Mouse (Mus musculus) lung, embryonic 14.5 days (tissue): ENCODE results near the gene Reep3. TPM values are rescaled to one million over a fixed set of nuclear protein-coding genes. Genes with fewer than 3 reads are reported as not detected.

Experiments
- ATAC-seq: fragments of 200-750 bp; cut with Nextera tagmentation; 2 replicates; pipeline ENCODE4 v1.8.0; 2017; ENCODE audit warnings: mild to moderate bottlenecking, moderate TSS enrichment, moderate library complexity; ENCODE audit not compliant: insufficient read depth
- DNase-seq: peaks from one replicate; pipeline ENCODE4 v3.0.0-alpha.2; 2015
- H3K27ac ChIP-seq: fragments of 300-500 bp; sonication (generic); 2 replicates; pipeline ENCODE4 v1.5.1; 2014; ENCODE audit warnings: low read depth, mild to moderate bottlenecking, moderate library complexity
- H3K27me3 ChIP-seq: fragments of 300-500 bp; sonication (generic); 2 replicates; pipeline ENCODE4 v1.6.1; 2014; ENCODE audit warnings: low read length, control low read depth; ENCODE audit not compliant: insufficient read depth
- H3K36me3 ChIP-seq: fragments of 300-500 bp; sonication (generic); 2 replicates; pipeline ENCODE4 v1.6.1; 2014; ENCODE audit warnings: control low read depth; ENCODE audit not compliant: insufficient read depth
- H3K4me1 ChIP-seq: fragments of 300-500 bp; sonication (generic); 2 replicates; pipeline ENCODE4 v1.6.1; 2014; ENCODE audit warnings: antibody characterized with exemption, control low read depth; ENCODE audit not compliant: insufficient read depth
- H3K4me2 ChIP-seq: fragments of 300-500 bp; sonication (generic); 2 replicates; pipeline ENCODE4 v1.6.1; 2014; ENCODE audit warnings: mild to moderate bottlenecking
- H3K4me3 ChIP-seq: fragments of 300-500 bp; sonication (generic); 2 replicates; pipeline ENCODE4 v1.5.1; 2014; ENCODE audit warnings: low read depth, low read length
- H3K9ac ChIP-seq: fragments of 300-500 bp; sonication (generic); 2 replicates; pipeline ENCODE4 v1.6.1; 2014
- H3K9me3 ChIP-seq: fragments of 300-500 bp; sonication (generic); 2 replicates; pipeline ENCODE4 v1.6.1; 2016; ENCODE audit warnings: low read depth, low read length, control low read depth
- CTCF ChIP-seq: IDR thresholded peaks from 2 replicates; pipeline ENCODE4 v1.5.1; 2016; ENCODE audit warnings: antibody characterized with exemption, low read depth
- WGBS: fragments of 180-500 bp; shearing (Covaris S2); extraction: QIAGEN DNeasy Blood & Tissue Kit; methylation state at CpG from one replicate; pipeline ENCODE4 v1.1.7; 2014; 5-methylcytosine and 5-hydroxymethylcytosine counted together
- polyA plus RNA-seq: library from polyadenylated mRNA; unstranded; fragments of >200 nt; fragmentation: Nextera tagmentation; extraction: Ambion mirVana; gene quantifications from 2 replicates; pipeline ENCODE4 v1.2.1, GENCODE M21; 2014

The Reep3 gene
- polyA plus RNA-seq, 1 experiment from 2014 or later: 31.7 TPM

DNA sequence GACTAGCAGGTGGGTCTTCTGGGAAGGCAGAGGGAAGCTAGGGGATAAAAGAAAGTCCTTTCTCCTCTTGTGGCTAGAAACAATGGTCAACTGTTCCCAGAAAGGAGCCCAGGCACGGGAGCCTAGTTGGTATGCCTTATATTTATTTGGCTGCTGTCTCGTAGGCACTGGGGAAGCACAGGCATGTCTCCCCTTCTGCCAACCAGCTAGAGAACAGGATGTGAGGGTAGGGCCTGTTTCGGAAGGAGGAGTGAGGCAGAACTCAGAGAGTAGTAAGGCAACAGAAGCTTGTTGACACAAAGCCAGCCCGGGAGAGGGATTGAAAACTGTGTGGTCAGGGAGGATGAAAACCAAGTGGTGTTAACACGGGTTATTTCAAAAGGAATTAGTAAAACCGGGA is 101.6 kb downstream of the Reep3 start:
- peaks cover 5% of the 10 kb centered on the region; the same call in 1 of the 2 replicates for H3K4me1 ChIP-seq
- H3K27ac ChIP-seq: peak overlapping the region; percentile 51; the same call in 1 of the 2 replicates
- no peaks in the 10 kb centered on the region for H3K9me3 ChIP-seq
- H3K4me3 ChIP-seq: no peak overlapping the region
- 46% methylated on average over 6 of the region's 6 CpGs for WGBS
- no peak for ATAC-seq
- H3K4me2 ChIP-seq: no peak overlapping the region
- no peak for TF ChIP-seq CTCF
- no peaks in the 10 kb centered on the region for H3K36me3 ChIP-seq
- no peak overlapping the region for H3K9ac ChIP-seq
- no peaks in the 10 kb centered on the region for H3K27me3 ChIP-seq
- DNase-seq: peak; percentile 11

DNA sequence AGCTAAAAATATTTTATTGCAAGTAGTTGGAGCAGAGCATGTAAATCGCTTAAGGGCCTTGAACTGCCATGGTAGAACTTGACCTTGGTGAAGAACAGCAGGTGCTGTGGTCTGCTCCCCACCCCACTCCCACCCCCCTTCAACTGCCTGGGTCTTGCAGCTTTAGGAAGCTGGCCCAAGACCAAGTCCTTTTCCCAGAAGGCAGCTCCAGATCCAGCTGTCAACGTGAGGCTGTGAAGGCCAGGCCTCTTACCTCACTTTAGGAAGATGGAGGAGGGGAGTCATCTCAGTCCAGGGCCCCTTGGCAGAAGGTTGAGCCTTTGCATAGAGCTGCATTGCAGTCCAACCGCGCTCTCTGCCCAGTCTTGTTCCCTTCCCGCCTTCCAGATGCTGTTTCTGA is 102.3 kb downstream of the Reep3 start:
- peak; percentile 36; the same call in 1 of the 2 replicates for ATAC-seq

DNA sequence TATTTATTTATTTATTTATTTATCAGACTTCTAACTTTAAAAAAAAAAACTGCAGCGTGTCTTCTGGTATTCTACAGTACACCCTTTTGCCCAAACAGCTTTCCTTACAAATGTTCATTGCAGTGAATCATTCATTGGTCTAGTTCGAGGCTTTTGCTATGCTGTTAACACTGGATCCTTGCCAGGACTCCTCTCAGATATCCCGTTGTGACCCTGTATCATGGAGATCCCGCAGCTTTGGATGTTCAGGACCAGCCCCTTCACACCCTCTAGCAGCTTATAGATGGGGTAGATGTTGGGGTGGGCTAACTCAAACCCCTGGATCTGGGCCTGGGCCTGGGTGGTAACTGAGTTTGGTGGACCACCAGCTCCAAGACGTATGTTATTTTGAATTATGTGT is 104.2 kb downstream of the Reep3 start:
- DNase-seq (peak; percentile 37), ATAC-seq (no peak)
- Histone ChIP-seq H3K4me2 (no peak overlapping the region), H3K4me3 (no peak overlapping the region), H3K36me3 (no peaks in the 10 kb centered on the region), H3K9me3 (0 out of 2 replicates have a peak, but pooled peaks cover 6% of the 10 kb centered on the region), H3K9ac (no peak overlapping the region), H3K27ac (no peak overlapping the region), H3K27me3 (no peaks in the 10 kb centered on the region), H3K4me1 (peaks cover 5% of the 10 kb centered on the region; the same call in 1 of the 2 replicates)
- WGBS: 33% methylated on average over 5 of the region's 5 CpGs
- TF ChIP-seq CTCF: no peak

More for the DNA sequence above, 102.3 kb downstream of the Reep3 start:
- DNase-seq: peak; percentile 30
- 0 out of 2 replicates have a peak overlapping the region, but pooled peaks have one; percentile 9 for H3K27ac ChIP-seq
- H3K36me3 ChIP-seq: no peaks in the 10 kb centered on the region
- no peak overlapping the region for H3K9ac ChIP-seq
- H3K4me2 ChIP-seq: no peak overlapping the region
- 58% methylated on average over 5 of the region's 5 CpGs for WGBS
- peaks cover 5% of the 10 kb centered on the region; the same call in 1 of the 2 replicates for H3K4me1 ChIP-seq
- no peak overlapping the region for H3K4me3 ChIP-seq
- 0 out of 2 replicates have a peak, but pooled peaks cover 3% of the 10 kb centered on the region for H3K9me3 ChIP-seq
- no peak for TF ChIP-seq CTCF
- H3K27me3 ChIP-seq: no peaks in the 10 kb centered on the region

DNA sequence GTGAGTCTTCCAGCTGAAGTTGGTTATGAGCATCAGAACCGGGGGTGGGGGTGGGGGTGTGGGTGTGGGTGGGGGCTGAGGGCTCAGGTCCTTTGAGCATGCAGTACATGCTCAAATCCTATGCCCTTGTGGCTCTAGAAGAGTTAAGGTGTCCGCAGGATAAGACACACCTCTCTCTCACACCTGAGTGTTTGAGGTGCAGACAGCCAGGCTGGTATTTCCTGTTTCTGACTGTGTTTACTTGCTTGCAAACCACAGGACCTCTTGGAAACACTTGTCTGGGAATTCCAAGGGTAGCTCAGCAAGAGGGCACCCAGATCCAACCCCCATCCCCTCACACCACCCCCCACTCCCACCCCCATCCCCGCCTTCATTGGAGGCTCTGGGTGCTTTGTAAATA is 106.2 kb downstream of the Reep3 start:
- no peak overlapping the region for H3K27ac ChIP-seq
- no peak for TF ChIP-seq CTCF
- no peak overlapping the region for H3K4me2 ChIP-seq
- 0 out of 2 replicates have a peak, but pooled peaks cover 6% of the 10 kb centered on the region for H3K9me3 ChIP-seq
- ATAC-seq (peak; percentile 87), DNase-seq (peak; percentile 67)
- peaks cover 5% of the 10 kb centered on the region; the same call in 1 of the 2 replicates for H3K4me1 ChIP-seq
- no peaks in the 10 kb centered on the region for H3K27me3 ChIP-seq
- no peak overlapping the region for H3K4me3 ChIP-seq
- 65% methylated on average over 3 of the region's 3 CpGs for WGBS
- no peaks in the 10 kb centered on the region for H3K36me3 ChIP-seq
- H3K9ac ChIP-seq: no peak overlapping the region

DNA sequence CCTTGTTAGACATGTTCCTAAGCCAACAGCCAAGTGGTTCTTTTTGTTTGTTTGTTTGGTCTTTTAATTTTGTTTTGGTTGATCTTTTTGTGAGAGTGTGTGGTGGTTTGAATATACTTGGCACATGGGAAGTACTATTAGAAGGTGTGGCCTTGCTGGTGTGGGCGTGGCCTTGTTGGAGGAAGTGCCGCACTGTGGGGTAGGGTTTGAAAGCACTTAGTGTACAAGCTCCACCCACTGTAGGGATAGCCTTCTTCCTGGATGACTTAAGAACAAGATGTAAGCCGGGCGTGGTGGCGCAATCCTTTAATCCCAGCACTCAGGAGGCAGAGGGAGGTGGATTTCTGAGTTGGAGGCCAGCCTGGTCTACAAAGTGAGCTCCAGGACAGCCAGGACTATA is 113.7 kb downstream of the Reep3 start:
- no peaks in the 10 kb centered on the region for H3K4me1 ChIP-seq
- no peak for TF ChIP-seq CTCF
- H3K4me2 ChIP-seq: no peak overlapping the region
- DNase-seq (no peak), ATAC-seq (no peak)
- no peak overlapping the region for H3K27ac ChIP-seq
- H3K9me3 ChIP-seq: no peaks in the 10 kb centered on the region
- no peaks in the 10 kb centered on the region for H3K36me3 ChIP-seq
- H3K9ac ChIP-seq: no peak overlapping the region
- H3K4me3 ChIP-seq: no peak overlapping the region
- 86% methylated on average over 5 of the region's 5 CpGs for WGBS
- no peaks in the 10 kb centered on the region for H3K27me3 ChIP-seq

DNA sequence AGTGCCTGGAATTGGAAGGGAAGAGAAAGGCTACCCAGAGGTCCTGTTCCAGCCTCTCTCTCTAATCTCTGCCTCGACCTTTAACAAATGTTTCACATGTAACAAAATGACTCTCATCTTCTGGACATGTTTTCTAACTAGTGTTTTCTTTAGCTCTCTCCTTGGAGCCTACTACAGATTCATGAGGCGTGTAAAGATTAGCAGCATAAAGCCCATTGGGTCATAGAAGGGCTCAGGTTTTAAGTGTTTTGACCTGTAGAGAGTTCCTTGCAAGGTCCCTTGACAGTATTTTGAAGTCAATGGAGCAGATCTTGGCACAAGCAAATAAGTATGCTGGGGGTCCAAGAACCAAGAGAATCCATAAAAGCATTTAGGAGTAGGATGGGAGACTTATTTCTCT is 118.5 kb downstream of the Reep3 start:
- WGBS: 75% methylated on average over 2 of the region's 2 CpGs
- no peaks in the 10 kb centered on the region for H3K27me3 ChIP-seq
- no peaks in the 10 kb centered on the region for H3K9me3 ChIP-seq
- no peak overlapping the region for H3K27ac ChIP-seq
- no peak for TF ChIP-seq CTCF
- no peak overlapping the region for H3K9ac ChIP-seq
- ATAC-seq: no peak
- H3K4me2 ChIP-seq: no peak overlapping the region
- no peak for DNase-seq
- no peaks in the 10 kb centered on the region for H3K4me1 ChIP-seq
- H3K4me3 ChIP-seq: no peak overlapping the region
- H3K36me3 ChIP-seq: no peaks in the 10 kb centered on the region

DNA sequence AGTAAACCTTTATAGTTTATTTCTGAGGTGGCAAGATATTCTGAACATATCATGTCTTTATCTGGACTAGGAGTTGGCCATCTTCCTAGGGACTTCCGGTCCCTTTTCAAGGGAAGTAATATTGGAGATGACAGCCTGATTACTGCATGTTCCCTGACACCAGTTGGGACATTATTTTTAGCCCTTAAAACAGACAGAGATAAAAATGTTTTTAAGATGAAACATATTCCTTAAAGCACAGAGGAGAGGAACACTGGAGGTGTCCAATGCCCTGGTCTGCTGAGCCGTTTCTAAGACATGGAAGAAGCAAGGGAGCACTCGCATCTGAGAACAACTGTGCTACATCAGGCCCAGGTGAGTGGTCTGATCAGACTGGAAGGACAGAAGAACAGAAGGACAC is 119.7 kb downstream of the Reep3 start:
- no peaks in the 10 kb centered on the region for H3K27me3 ChIP-seq
- H3K36me3 ChIP-seq: no peaks in the 10 kb centered on the region
- DNase-seq (no peak), ATAC-seq (no peak)
- H3K4me1 ChIP-seq: no peaks in the 10 kb centered on the region
- no peak overlapping the region for H3K4me3 ChIP-seq
- no peaks in the 10 kb centered on the region for H3K9me3 ChIP-seq
- no peak for TF ChIP-seq CTCF
- WGBS: 71% methylated on average over 3 of the region's 3 CpGs
- no peak overlapping the region for H3K27ac ChIP-seq
- no peak overlapping the region for H3K9ac ChIP-seq
- no peak overlapping the region for H3K4me2 ChIP-seq

DNA sequence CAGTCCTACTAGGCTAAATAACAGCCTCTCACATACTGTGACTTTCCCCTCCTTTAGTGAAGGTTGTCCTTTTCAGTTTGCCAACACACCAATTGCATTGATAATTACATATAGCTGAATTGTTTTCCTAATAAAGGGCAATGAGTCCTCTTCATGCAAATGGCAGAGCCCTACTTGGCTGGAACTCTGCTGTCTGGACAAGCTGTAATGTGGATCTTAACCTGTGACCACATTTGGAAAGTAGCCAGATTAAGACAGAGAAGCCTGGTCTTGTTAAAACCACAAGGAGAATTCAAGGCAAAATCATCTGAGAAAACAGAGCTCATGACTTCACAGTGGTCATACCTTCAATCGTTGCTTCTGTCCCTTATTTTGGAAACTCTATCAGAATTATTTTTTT is 121.3 kb downstream of the Reep3 start:
- Histone ChIP-seq H3K9me3 (no peaks in the 10 kb centered on the region), H3K4me3 (no peak overlapping the region), H3K27me3 (no peaks in the 10 kb centered on the region), H3K27ac (no peak overlapping the region), H3K9ac (no peak overlapping the region), H3K36me3 (no peaks in the 10 kb centered on the region), H3K4me1 (no peaks in the 10 kb centered on the region), H3K4me2 (no peak overlapping the region)
- DNase-seq (no peak), ATAC-seq (no peak)
- TF ChIP-seq CTCF: no peak
- 88% methylated on average over 1 of the region's 1 CpGs for WGBS
